Mouse (Mus musculus): Measurements from ENCODE around the gene Crygs. TPM values are rescaled to one million over a fixed set of nuclear protein-coding genes. Genes with fewer than 3 reads are reported as not detected.

Crygs gene
- not detected in 2 replicates for polyA plus RNA-seq (2014; fragmentation: Nextera tagmentation; extraction: Ambion mirVana)

DNA sequence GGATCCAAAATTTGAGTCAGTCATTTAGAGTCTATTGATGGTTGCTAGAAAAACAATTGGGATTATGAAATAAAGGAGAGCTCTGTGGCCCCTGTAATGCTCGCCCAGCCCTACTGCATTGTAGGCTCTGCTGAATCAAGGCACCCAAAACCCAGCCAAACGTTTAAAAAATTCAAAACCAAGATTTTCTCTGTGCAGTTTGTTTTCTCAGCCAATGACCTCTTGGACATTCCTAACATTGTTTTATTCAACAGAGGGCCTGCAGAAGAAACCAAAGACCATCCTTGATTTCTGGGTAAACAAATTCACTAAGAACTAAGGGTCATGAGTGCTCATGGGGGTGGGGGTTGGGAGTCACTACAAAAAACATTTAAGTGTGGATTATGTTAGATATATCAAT lies at the start of gene Crygs:
Gene Crygs (minus strand): TSS at position 101 of the 400 bp plus-strand sequence.
- Histone ChIP-seq H3K9me3 (ENCODE audit: control insufficient read depth, low read depth, low read length) (no peaks in the 10 kb centered on the region), H3K9ac (replicated peaks; ENCODE audit: low read depth, low read length) (no peak within 1 kb of the TSS), H3K4me2 (replicated peaks; ENCODE audit: low read depth, low read length) (no peak within 1 kb of the TSS), H3K27ac (ENCODE audit: low read length) (no peak within 1 kb of the TSS), H3K4me1 (ENCODE audit: control insufficient read depth, insufficient read depth, low read length) (no peaks in the 10 kb centered on the region), H3K27me3 (ENCODE audit: control insufficient read depth, insufficient read depth, low read length) (no peaks in the 10 kb centered on the region), H3K4me3 (ENCODE audit: low read depth, low read length) (no peak within 1 kb of the TSS), H3K36me3 (ENCODE audit: control insufficient read depth, insufficient read depth, low read length) (no peaks in the 10 kb centered on the region)
- no peak for ATAC-seq (ENCODE audit: insufficient number of reproducible peaks, insufficient read depth, low FRiP score, low read depth)
- WGBS: 55% methylated on average over 2 of the region's 2 CpGs

DNA sequence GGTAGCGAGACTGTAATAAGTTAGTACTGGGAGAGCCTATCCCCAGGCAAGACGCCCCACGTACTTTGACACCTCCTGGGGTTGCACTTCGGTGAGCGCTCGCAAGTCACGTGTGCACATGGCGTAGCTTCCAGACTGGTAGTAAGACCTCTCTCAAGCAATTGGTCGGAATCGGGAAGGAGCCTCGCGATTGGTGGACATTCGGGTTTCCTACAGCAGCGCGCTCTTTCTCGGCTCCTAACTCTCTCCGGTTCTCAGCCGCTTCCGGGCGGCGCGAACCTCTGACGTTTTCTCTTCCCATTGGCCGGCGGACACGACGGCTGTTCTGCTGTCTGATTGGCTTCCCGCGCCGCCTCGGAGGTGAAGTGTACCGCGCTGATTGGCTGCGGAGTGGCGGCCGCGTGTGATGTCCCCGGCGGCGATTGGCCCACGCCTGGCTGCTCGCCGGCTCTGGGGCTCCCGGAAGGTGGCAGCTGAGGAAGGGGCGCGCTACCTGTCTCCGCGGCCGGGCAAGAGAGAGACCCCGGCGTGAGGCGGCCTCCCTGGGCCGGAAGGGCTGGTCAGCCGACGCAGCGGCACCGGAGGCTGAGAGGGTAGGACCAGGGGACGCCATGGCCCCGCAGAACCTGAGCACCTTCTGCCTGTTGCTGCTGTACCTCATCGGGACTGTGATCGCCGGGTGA lies 46.2 kb upstream of the Crygs start, which contains the start of the genes Tbccd1 and Dnajb11:
Gene Tbccd1 (minus strand): TSS at position 239 of the 683 bp plus-strand sequence.
Gene Dnajb11 (plus strand): TSS at position 415 of the 683 bp plus-strand sequence.
- Histone ChIP-seq H3K9ac (replicated peaks; ENCODE audit: low read depth, low read length) (peak within 1 kb of the TSS; percentile 89), H3K4me1 (ENCODE audit: control insufficient read depth, insufficient read depth, low read length) (peaks cover 8% of the 10 kb centered on the region; the same call in 1 of the 2 replicates), H3K4me3 (ENCODE audit: low read depth, low read length) (peak within 1 kb of the TSS; percentile 94), H3K4me2 (replicated peaks; ENCODE audit: low read depth, low read length) (peak within 1 kb of the TSS; percentile 88), H3K27ac (ENCODE audit: low read length) (peak within 1 kb of the TSS; percentile 44; the same call in 1 of the 2 replicates), H3K27me3 (ENCODE audit: control insufficient read depth, insufficient read depth, low read length) (no peaks in the 10 kb centered on the region), H3K36me3 (ENCODE audit: control insufficient read depth, insufficient read depth, low read length) (peaks cover 9% of the 10 kb centered on the region), H3K9me3 (ENCODE audit: control insufficient read depth, low read depth, low read length) (no peaks in the 10 kb centered on the region)
- under 1% methylated on average over 62 of the region's 62 CpGs for WGBS
- ATAC-seq (ENCODE audit: insufficient number of reproducible peaks, insufficient read depth, low FRiP score, low read depth): peak; percentile 99

DNA sequence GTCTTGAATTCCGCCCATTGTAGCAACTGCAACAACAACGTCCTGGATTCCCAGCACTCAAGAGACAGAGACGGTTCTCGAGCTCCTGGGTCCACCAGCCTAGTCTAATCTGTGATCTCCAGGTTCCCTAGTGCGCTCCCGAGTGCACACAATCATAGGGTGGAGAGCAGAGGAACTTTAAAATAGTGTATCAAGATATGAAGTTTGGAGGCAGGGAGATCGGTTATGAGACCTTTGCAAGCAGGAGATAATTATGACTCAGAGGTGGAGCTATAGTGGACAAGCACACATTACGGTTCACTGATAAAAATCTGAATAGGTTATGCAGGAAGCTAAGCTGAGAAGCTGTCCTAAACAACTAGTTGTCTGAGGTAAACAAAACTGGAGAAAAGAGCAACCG lies 45.4 kb upstream of the Crygs start:
- Histone ChIP-seq H3K4me1 (ENCODE audit: control insufficient read depth, insufficient read depth, low read length) (peaks cover 8% of the 10 kb centered on the region; the same call in 1 of the 2 replicates), H3K9ac (replicated peaks; ENCODE audit: low read depth, low read length) (peak overlapping the region; percentile 41), H3K27me3 (ENCODE audit: control insufficient read depth, insufficient read depth, low read length) (no peaks in the 10 kb centered on the region), H3K4me3 (ENCODE audit: low read depth, low read length) (peak overlapping the region; percentile 94), H3K9me3 (ENCODE audit: control insufficient read depth, low read depth, low read length) (no peaks in the 10 kb centered on the region), H3K36me3 (ENCODE audit: control insufficient read depth, insufficient read depth, low read length) (0 out of 2 replicates have a peak, but pooled peaks cover 7% of the 10 kb centered on the region), H3K4me2 (replicated peaks; ENCODE audit: low read depth, low read length) (peak overlapping the region; percentile 88), H3K27ac (ENCODE audit: low read length) (peak overlapping the region; percentile 44; the same call in 1 of the 2 replicates)
- ATAC-seq (ENCODE audit: insufficient number of reproducible peaks, insufficient read depth, low FRiP score, low read depth): no peak
- WGBS: 10% methylated on average over 9 of the region's 9 CpGs

GRCm38 (mm10) chr16:22852709-22853108 lies 41.3 kb upstream of the Crygs start:
- Histone ChIP-seq H3K4me2 (replicated peaks; ENCODE audit: low read depth, low read length) (no peak overlapping the region), H3K27me3 (ENCODE audit: control insufficient read depth, insufficient read depth, low read length) (no peaks in the 10 kb centered on the region), H3K36me3 (ENCODE audit: control insufficient read depth, insufficient read depth, low read length) (no peaks in the 10 kb centered on the region), H3K27ac (ENCODE audit: low read length) (no peak overlapping the region), H3K9me3 (ENCODE audit: control insufficient read depth, low read depth, low read length) (no peaks in the 10 kb centered on the region), H3K9ac (replicated peaks; ENCODE audit: low read depth, low read length) (no peak overlapping the region), H3K4me1 (ENCODE audit: control insufficient read depth, insufficient read depth, low read length) (peaks cover 4% of the 10 kb centered on the region; the same call in 1 of the 2 replicates), H3K4me3 (ENCODE audit: low read depth, low read length) (no peak overlapping the region)
- no peak for ATAC-seq (ENCODE audit: insufficient number of reproducible peaks, insufficient read depth, low FRiP score, low read depth)
- WGBS: 91% methylated on average over 4 of the region's 4 CpGs

GRCm38 (mm10) chr16:22848331-22848730 lies 37.0 kb upstream of the Crygs start:
- Histone ChIP-seq H3K9ac (replicated peaks; ENCODE audit: low read depth, low read length) (no peak overlapping the region), H3K36me3 (ENCODE audit: control insufficient read depth, insufficient read depth, low read length) (no peaks in the 10 kb centered on the region), H3K4me3 (ENCODE audit: low read depth, low read length) (no peak overlapping the region), H3K27me3 (ENCODE audit: control insufficient read depth, insufficient read depth, low read length) (no peaks in the 10 kb centered on the region), H3K4me2 (replicated peaks; ENCODE audit: low read depth, low read length) (no peak overlapping the region), H3K27ac (ENCODE audit: low read length) (no peak overlapping the region), H3K9me3 (ENCODE audit: control insufficient read depth, low read depth, low read length) (no peaks in the 10 kb centered on the region), H3K4me1 (ENCODE audit: control insufficient read depth, insufficient read depth, low read length) (peaks cover 7% of the 10 kb centered on the region; the same call in 1 of the 2 replicates)
- 80% methylated on average over 1 of the region's 1 CpGs for WGBS
- no peak for ATAC-seq (ENCODE audit: insufficient number of reproducible peaks, insufficient read depth, low FRiP score, low read depth)

- Histone ChIP-seq H3K9me3 (ENCODE audit: control insufficient read depth, low read depth, low read length) (no peaks in the 10 kb centered on the region), H3K27me3 (ENCODE audit: control insufficient read depth, insufficient read depth, low read length) (no peaks in the 10 kb centered on the region), H3K27ac (ENCODE audit: low read length) (no peak overlapping the region), H3K9ac (replicated peaks; ENCODE audit: low read depth, low read length) (no peak overlapping the region), H3K4me1 (ENCODE audit: control insufficient read depth, insufficient read depth, low read length) (peaks cover 7% of the 10 kb centered on the region; the same call in 1 of the 2 replicates), H3K4me3 (ENCODE audit: low read depth, low read length) (no peak overlapping the region), H3K4me2 (replicated peaks; ENCODE audit: low read depth, low read length) (no peak overlapping the region), H3K36me3 (ENCODE audit: control insufficient read depth, insufficient read depth, low read length) (no peaks in the 10 kb centered on the region)
- ATAC-seq (ENCODE audit: insufficient number of reproducible peaks, insufficient read depth, low FRiP score, low read depth): no peak
- 86% methylated on average over 1 of the region's 1 CpGs for WGBS
Measured at GRCm38 (mm10) chr16:22847686-22848085, 36.3 kb upstream of the Crygs start.

GRCm38 (mm10) chr16:22845481-22845880 lies 34.1 kb upstream of the Crygs start:
- Histone ChIP-seq H3K4me1 (ENCODE audit: control insufficient read depth, insufficient read depth, low read length) (peaks cover 7% of the 10 kb centered on the region; the same call in 1 of the 2 replicates), H3K9me3 (ENCODE audit: control insufficient read depth, low read depth, low read length) (no peaks in the 10 kb centered on the region), H3K9ac (replicated peaks; ENCODE audit: low read depth, low read length) (no peak overlapping the region), H3K27me3 (ENCODE audit: control insufficient read depth, insufficient read depth, low read length) (no peaks in the 10 kb centered on the region), H3K36me3 (ENCODE audit: control insufficient read depth, insufficient read depth, low read length) (no peaks in the 10 kb centered on the region), H3K4me3 (ENCODE audit: low read depth, low read length) (no peak overlapping the region), H3K4me2 (replicated peaks; ENCODE audit: low read depth, low read length) (no peak overlapping the region), H3K27ac (ENCODE audit: low read length) (no peak overlapping the region)
- WGBS: 85% methylated on average over 4 of the region's 4 CpGs
- no peak for ATAC-seq (ENCODE audit: insufficient number of reproducible peaks, insufficient read depth, low FRiP score, low read depth)

- Histone ChIP-seq H3K4me3 (ENCODE audit: low read depth, low read length) (peak overlapping the region; percentile 48), H3K4me1 (ENCODE audit: control insufficient read depth, insufficient read depth, low read length) (peaks cover 7% of the 10 kb centered on the region; the same call in 1 of the 2 replicates), H3K27ac (ENCODE audit: low read length) (no peak overlapping the region), H3K4me2 (replicated peaks; ENCODE audit: low read depth, low read length) (peak overlapping the region; percentile 94), H3K27me3 (ENCODE audit: control insufficient read depth, insufficient read depth, low read length) (no peaks in the 10 kb centered on the region), H3K36me3 (ENCODE audit: control insufficient read depth, insufficient read depth, low read length) (0 out of 2 replicates have a peak, but pooled peaks cover 4% of the 10 kb centered on the region), H3K9me3 (ENCODE audit: control insufficient read depth, low read depth, low read length) (no peaks in the 10 kb centered on the region), H3K9ac (replicated peaks; ENCODE audit: low read depth, low read length) (0 out of 2 replicates have a peak overlapping the region, but pooled peaks have one; percentile 77)
- WGBS: 67% methylated on average over 5 of the region's 5 CpGs
- ATAC-seq (ENCODE audit: insufficient number of reproducible peaks, insufficient read depth, low FRiP score, low read depth): no peak
Measured at GRCm38 (mm10) chr16:22844834-22845233, 33.5 kb upstream of the Crygs start.

All from stomach, embryonic 14.5 days (tissue).